Mouse (Mus musculus) megakaryocyte, embryonic 14.5 days (primary cell): ENCODE measurements at regions not wholly inside any gene's neighbourhood (a gene's known extent, or its start where the extent isn't known, plus 50 kb on each side); places are given as distances from the start of the nearest gene placed in this dataset.

Experiments used
- H3K27me3 ChIP-seq: replicated peaks from 2 replicates; pipeline ENCODE3; 2012; ENCODE audit warnings: inconsistent platforms
- H3K36me3 ChIP-seq: replicated peaks from 2 replicates; pipeline ENCODE3; 2012; ENCODE audit warnings: low read length, inconsistent platforms, mixed read lengths
- H3K4me1 ChIP-seq: 2 replicates; pipeline ENCODE4 v1.6.1; 2012; ENCODE audit warnings: inconsistent platforms
- H3K4me3 ChIP-seq: replicated peaks from 2 replicates; pipeline ENCODE3; 2012; ENCODE audit warnings: moderate library complexity, mild to moderate bottlenecking, inconsistent platforms
- H3K9me3 ChIP-seq: 2 replicates; pipeline ENCODE4 v1.6.1; 2012; ENCODE audit warnings: inconsistent platforms
- FLI1 ChIP-seq: IDR thresholded peaks from 2 replicates; pipeline ENCODE4 v1.6.1; 2012; ENCODE audit warnings: low read length, inconsistent platforms, mixed read lengths
- GATA1 ChIP-seq: IDR thresholded peaks from 3 replicates; pipeline ENCODE4 v1.6.1; 2012; ENCODE audit warnings: mixed read lengths, low read length, inconsistent platforms, borderline replicate concordance

- no peak for TF ChIP-seq FLI1
- no peak for TF ChIP-seq GATA1
- Histone ChIP-seq H3K27me3 (peaks cover 10% of the 10 kb centered on the region), H3K36me3 (peaks cover 6% of the 10 kb centered on the region), H3K4me3 (no peak overlapping the region), H3K4me1 (peaks cover 18% of the 10 kb centered on the region), H3K9me3 (peaks cover 12% of the 10 kb centered on the region)
These were observed 372.0 kb downstream of the Cd83 start for GRCm38 (mm10) chr13:44156546-44156945.

GRCm38 (mm10) chr13:44157236-44157635, 372.7 kb downstream of the Cd83 start:
- no peak overlapping the region for H3K4me3 ChIP-seq
- H3K27me3 ChIP-seq: peaks cover 10% of the 10 kb centered on the region
- peaks cover 12% of the 10 kb centered on the region for H3K9me3 ChIP-seq
- H3K4me1 ChIP-seq: peaks cover 14% of the 10 kb centered on the region
- TF ChIP-seq FLI1 (no peak), GATA1 (no peak)
- peaks cover 6% of the 10 kb centered on the region for H3K36me3 ChIP-seq

- Histone ChIP-seq H3K9me3 (peaks cover 12% of the 10 kb centered on the region), H3K4me1 (peaks cover 5% of the 10 kb centered on the region; the same call in 1 of the 2 replicates), H3K4me3 (no peak overlapping the region), H3K36me3 (peaks cover 6% of the 10 kb centered on the region), H3K27me3 (peaks cover 10% of the 10 kb centered on the region)
- TF ChIP-seq FLI1 (no peak), GATA1 (no peak)
These were observed 373.8 kb downstream of the Cd83 start for GRCm38 (mm10) chr13:44158364-44158763.

- Histone ChIP-seq H3K27me3 (peaks cover 10% of the 10 kb centered on the region), H3K36me3 (no peaks in the 10 kb centered on the region), H3K4me1 (peaks cover 5% of the 10 kb centered on the region; the same call in 1 of the 2 replicates), H3K4me3 (no peak overlapping the region), H3K9me3 (peaks cover 3% of the 10 kb centered on the region)
- TF ChIP-seq GATA1 (no peak), FLI1 (no peak)
These were observed 374.8 kb downstream of the Cd83 start for GRCm38 (mm10) chr13:44159346-44159745.

- no peaks in the 10 kb centered on the region for H3K36me3 ChIP-seq
- peaks cover 5% of the 10 kb centered on the region for H3K27me3 ChIP-seq
- H3K9me3 ChIP-seq: 0 out of 2 replicates have a peak, but pooled peaks cover 4% of the 10 kb centered on the region
- no peak for TF ChIP-seq GATA1
- no peak for TF ChIP-seq FLI1
- H3K4me1 ChIP-seq: peaks cover 14% of the 10 kb centered on the region
- no peak overlapping the region for H3K4me3 ChIP-seq
These were observed 380.2 kb downstream of the Cd83 start for GRCm38 (mm10) chr13:44164746-44165145.

- Histone ChIP-seq H3K9me3 (0 out of 2 replicates have a peak, but pooled peaks cover 4% of the 10 kb centered on the region), H3K36me3 (no peaks in the 10 kb centered on the region), H3K4me1 (peaks cover 38% of the 10 kb centered on the region), H3K27me3 (peaks cover 5% of the 10 kb centered on the region), H3K4me3 (no peak overlapping the region)
- no peak for TF ChIP-seq FLI1
- no peak for TF ChIP-seq GATA1
These were observed 382.6 kb downstream of the Cd83 start for GRCm38 (mm10) chr13:44167186-44167585.

DNA sequence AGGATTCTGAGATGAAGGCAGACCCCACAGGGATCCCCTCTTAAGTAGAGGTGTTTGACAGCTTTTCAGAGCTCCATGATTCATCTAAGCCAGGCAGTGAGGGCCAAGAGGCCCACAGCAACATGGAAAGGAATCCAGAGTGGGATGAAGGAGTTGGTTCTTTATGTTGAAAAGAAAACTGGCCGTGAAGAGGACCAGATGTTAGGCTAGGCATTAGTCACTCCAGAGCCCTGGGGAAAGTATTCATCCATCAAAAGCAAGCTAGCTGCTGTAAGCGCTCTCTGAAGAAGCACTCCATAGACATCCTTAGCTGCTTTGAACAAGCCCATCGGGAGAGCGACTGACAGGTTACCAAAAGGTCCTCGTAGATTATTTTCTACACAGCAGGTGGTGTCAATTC, 383.6 kb downstream of the Cd83 start:
- no peak overlapping the region for H3K4me3 ChIP-seq
- H3K36me3 ChIP-seq: no peaks in the 10 kb centered on the region
- H3K4me1 ChIP-seq: peaks cover 48% of the 10 kb centered on the region
- peaks cover 5% of the 10 kb centered on the region for H3K27me3 ChIP-seq
- 0 out of 2 replicates have a peak, but pooled peaks cover 4% of the 10 kb centered on the region for H3K9me3 ChIP-seq
- no peak for TF ChIP-seq FLI1
- TF ChIP-seq GATA1: no peak

DNA sequence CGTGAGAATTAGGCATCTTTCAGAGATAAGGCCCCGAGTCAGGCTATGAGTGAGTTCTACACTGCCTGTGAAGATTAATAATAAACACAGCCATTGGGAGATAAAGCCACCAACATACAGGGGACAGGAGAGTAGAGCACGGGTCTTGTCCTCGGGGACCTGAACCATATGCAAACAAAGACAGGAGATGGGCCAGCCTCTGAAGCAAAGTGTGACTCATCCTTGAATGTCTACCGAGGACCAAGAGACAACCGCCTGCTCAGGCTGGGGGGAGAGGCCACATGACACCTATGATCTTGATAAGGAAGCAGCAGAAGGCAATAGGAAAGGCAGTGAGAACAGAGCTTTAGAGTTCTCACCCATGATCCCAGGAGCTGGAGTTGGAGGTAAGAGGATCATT, 387.1 kb downstream of the Cd83 start:
- Histone ChIP-seq H3K4me1 (peaks cover 58% of the 10 kb centered on the region), H3K9me3 (0 out of 2 replicates have a peak, but pooled peaks cover 4% of the 10 kb centered on the region), H3K27me3 (peaks cover 5% of the 10 kb centered on the region), H3K4me3 (no peak overlapping the region), H3K36me3 (no peaks in the 10 kb centered on the region)
- no peak for TF ChIP-seq FLI1
- TF ChIP-seq GATA1: no peak

- Histone ChIP-seq H3K36me3 (no peaks in the 10 kb centered on the region), H3K4me3 (peak overlapping the region; percentile 78), H3K9me3 (0 out of 2 replicates have a peak, but pooled peaks cover 4% of the 10 kb centered on the region), H3K27me3 (peaks cover 5% of the 10 kb centered on the region), H3K4me1 (peaks cover 63% of the 10 kb centered on the region)
- TF ChIP-seq GATA1 (0 out of 3 replicates have a peak, but pooled peaks have one; percentile 7), FLI1 (peak; percentile 17; the same call in 1 of the 2 replicates)
These were observed 388.1 kb downstream of the Cd83 start for GRCm38 (mm10) chr13:44172701-44173100.

DNA sequence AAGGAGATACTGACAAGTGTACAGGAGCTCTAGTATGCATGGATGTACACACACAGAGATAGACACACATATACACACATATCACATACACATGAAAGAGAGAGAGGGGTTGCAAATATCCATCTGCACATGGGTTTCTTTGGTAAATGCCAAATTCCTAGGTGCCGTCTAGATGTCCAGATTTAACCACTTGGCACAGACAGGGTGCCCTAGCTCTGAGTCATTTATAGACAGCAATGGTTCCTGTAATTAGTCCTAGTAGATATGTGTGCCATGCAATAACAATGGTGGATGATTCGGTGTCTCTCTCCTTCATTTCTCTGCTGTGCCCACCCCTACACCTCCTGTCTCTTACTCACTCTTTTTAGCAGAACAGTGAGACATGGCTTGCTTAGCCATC, 389.7 kb downstream of the Cd83 start:
- Histone ChIP-seq H3K4me3 (no peak overlapping the region), H3K27me3 (peaks cover 8% of the 10 kb centered on the region), H3K36me3 (no peaks in the 10 kb centered on the region), H3K9me3 (0 out of 2 replicates have a peak, but pooled peaks cover 4% of the 10 kb centered on the region), H3K4me1 (peaks cover 62% of the 10 kb centered on the region)
- TF ChIP-seq GATA1: no peak
- TF ChIP-seq FLI1: no peak

- TF ChIP-seq FLI1 (no peak), GATA1 (no peak)
- Histone ChIP-seq H3K36me3 (no peaks in the 10 kb centered on the region), H3K27me3 (peaks cover 2% of the 10 kb centered on the region), H3K9me3 (no peaks in the 10 kb centered on the region), H3K4me1 (peaks cover 50% of the 10 kb centered on the region), H3K4me3 (no peak overlapping the region)
These were observed 390.9 kb downstream of the Cd83 start for GRCm38 (mm10) chr13:44175300-44176036.
